Mouse (Mus musculus): ENCODE data around the gene Zfp869. TPM values are rescaled to one million over a fixed set of nuclear protein-coding genes. Genes with fewer than 3 reads are reported as not detected.

Gene Zfp869
- polyA plus RNA-seq (2015; fragmentation: Nextera tagmentation; extraction: Ambion mirVana): 12.5 and 13.6 TPM in 2 replicates

GRCm38 (mm10) chr8:69710624-69711023 is at the start of gene Zfp869:
Gene Zfp869, minus strand, starts transcription at chr8:69710724.

GRCm38 (mm10) chr8:69749544-69750454 is 39.3 kb upstream of the Zfp869 start, which contains the start of gene Zfp963:
Gene Zfp963, minus strand, starts transcription at chr8:69749970.

Other genes starting within 250 kb of the Zfp869 start
- not detected in 2 replicates for gene Gm7697, start 187.7 kb downstream of the Zfp869 start, polyA plus RNA-seq (2015; fragmentation: Nextera tagmentation; extraction: Ambion mirVana)
- gene Zfp868, start 85.2 kb downstream of the Zfp869 start, polyA plus RNA-seq (2015; fragmentation: Nextera tagmentation; extraction: Ambion mirVana): 8.5 and 9.0 TPM in 2 replicates
- 0.71 and 0.87 TPM in 2 replicates for gene Zfp964, start 56.2 kb downstream of the Zfp869 start, polyA plus RNA-seq (2015; fragmentation: Nextera tagmentation; extraction: Ambion mirVana)
- 1.7 and 2.6 TPM in 2 replicates for gene Zfp963, start 39.2 kb upstream of the Zfp869 start, polyA plus RNA-seq (2015; fragmentation: Nextera tagmentation; extraction: Ambion mirVana)
- 0.29 and 0.59 TPM in 2 replicates for gene Gm20422, start 64.2 kb upstream of the Zfp869 start, polyA plus RNA-seq (2015; fragmentation: Nextera tagmentation; extraction: Ambion mirVana)
- 26.0 and 26.7 TPM in 2 replicates for gene Atp13a1, start 80.4 kb upstream of the Zfp869 start, polyA plus RNA-seq (2015; fragmentation: Nextera tagmentation; extraction: Ambion mirVana)
- gene Zfp866, start 80.5 kb upstream of the Zfp869 start, polyA plus RNA-seq (2015; fragmentation: Nextera tagmentation; extraction: Ambion mirVana): 10.9 and 11.7 TPM in 2 replicates
- 5.5 and 8.5 TPM in 2 replicates for gene Gmip, start 98.0 kb upstream of the Zfp869 start, polyA plus RNA-seq (2015; fragmentation: Nextera tagmentation; extraction: Ambion mirVana)
- 0.27 and 0.30 TPM in 2 replicates for gene Lpar2, start 111.7 kb upstream of the Zfp869 start, polyA plus RNA-seq (2015; fragmentation: Nextera tagmentation; extraction: Ambion mirVana)
- gene Pbx4, start 121.8 kb upstream of the Zfp869 start, polyA plus RNA-seq (2015; fragmentation: Nextera tagmentation; extraction: Ambion mirVana): 3.5 and 4.3 TPM in 2 replicates
- gene Cilp2, start 177.0 kb upstream of the Zfp869 start, polyA plus RNA-seq (2015; fragmentation: Nextera tagmentation; extraction: Ambion mirVana): 0.46 and 0.52 TPM in 2 replicates
- 2.2 and 2.3 TPM in 2 replicates for gene Tssk6, start 191.5 kb upstream of the Zfp869 start, polyA plus RNA-seq (2015; fragmentation: Nextera tagmentation; extraction: Ambion mirVana)
- gene Ndufa13, start 191.8 kb upstream of the Zfp869 start, polyA plus RNA-seq (2015; fragmentation: Nextera tagmentation; extraction: Ambion mirVana): 222 and 227 TPM in 2 replicates
- 1.3 and 2.2 TPM in 2 replicates for gene Yjefn3, start 192.0 kb upstream of the Zfp869 start, polyA plus RNA-seq (2015; fragmentation: Nextera tagmentation; extraction: Ambion mirVana)